Mouse (Mus musculus) hindbrain, embryonic 16.5 days (tissue): ENCODE results near the gene Ccdc163. TPM values are rescaled to one million over a fixed set of nuclear protein-coding genes. Genes with fewer than 3 reads are reported as not detected.

Experiments used
- ATAC-seq: fragments of 200-750 bp; cut with Nextera tagmentation; 2 replicates; pipeline ENCODE4 v1.8.0; 2017; ENCODE audit warnings: moderate TSS enrichment, moderate library complexity
- H3K27ac ChIP-seq: fragments of 300-500 bp; sonication (generic); 2 replicates; pipeline ENCODE4 v1.5.1; 2014; ENCODE audit warnings: low read depth, mild to moderate bottlenecking, control low read depth, low read length, moderate library complexity
- H3K27me3 ChIP-seq: fragments of 300-500 bp; sonication (generic); replicated peaks from 2 replicates; pipeline ENCODE4 v1.6.1; 2014; ENCODE audit warnings: low read length; ENCODE audit not compliant: control insufficient read depth, insufficient read depth
- H3K36me3 ChIP-seq: fragments of 300-500 bp; sonication (generic); 2 replicates; pipeline ENCODE4 v1.6.1; 2014; ENCODE audit warnings: mild to moderate bottlenecking, low read length, moderate library complexity, mixed read lengths; ENCODE audit not compliant: control insufficient read depth, insufficient read depth
- H3K4me1 ChIP-seq: fragments of 300-500 bp; sonication (generic); 2 replicates; pipeline ENCODE4 v1.6.1; 2014; ENCODE audit warnings: low read depth, low read length; ENCODE audit not compliant: control insufficient read depth, insufficient read depth
- H3K4me2 ChIP-seq: fragments of 300-500 bp; sonication (generic); 2 replicates; pipeline ENCODE4 v1.6.1; 2014; ENCODE audit warnings: mild to moderate bottlenecking, low read length, control low read depth, moderate library complexity
- H3K4me3 ChIP-seq: fragments of 300-500 bp; sonication (generic); 2 replicates; pipeline ENCODE4 v1.5.1; 2014; ENCODE audit warnings: mild to moderate bottlenecking, low read length, control low read depth, moderate library complexity
- H3K9ac ChIP-seq: fragments of 300-500 bp; sonication (generic); 2 replicates; pipeline ENCODE4 v1.6.1; 2014; ENCODE audit warnings: low read depth, mild to moderate bottlenecking, control low read depth, low read length, moderate library complexity
- H3K9me3 ChIP-seq: fragments of 300-500 bp; sonication (generic); 2 replicates; pipeline ENCODE4 v1.6.1; 2014; ENCODE audit warnings: mild to moderate bottlenecking, low read length, moderate library complexity; ENCODE audit not compliant: control insufficient read depth
- WGBS: fragments of 180-500 bp; shearing (Covaris S2); extraction: QIAGEN DNeasy Blood & Tissue Kit; methylation state at CpG from one replicate; pipeline ENCODE4 v1.1.7; 2014; 5-methylcytosine and 5-hydroxymethylcytosine counted together
- polyA plus RNA-seq: library from polyadenylated mRNA; unstranded; fragments of >200 nt; fragmentation: Nextera tagmentation; extraction: Ambion mirVana; gene quantifications from 2 replicates; pipeline ENCODE4 v1.2.1, GENCODE M21; 2015

The Ccdc163 gene
- polyA plus RNA-seq, 1 experiment from 2014 or later, result 8.0 TPM

- Histone ChIP-seq H3K9ac (no peak overlapping the region), H3K36me3 (no peaks in the 10 kb centered on the region), H3K9me3 (no peaks in the 10 kb centered on the region), H3K4me3 (no peak overlapping the region), H3K27ac (no peak overlapping the region), H3K27me3 (no peaks in the 10 kb centered on the region), H3K4me2 (no peak overlapping the region), H3K4me1 (no peaks in the 10 kb centered on the region)
- WGBS, result 66% methylated on average over 1 of the region's 1 CpGs
- no peak for ATAC-seq
Observed at GRCm38 (mm10) chr4:116796442-116797110, 88.3 kb downstream of the Ccdc163 start.

- H3K9me3 ChIP-seq, result no peaks in the 10 kb centered on the region
- H3K9ac ChIP-seq, result no peak overlapping the region
- no peak for ATAC-seq
- H3K4me1 ChIP-seq, result no peaks in the 10 kb centered on the region
- 40% methylated on average over 5 of the region's 5 CpGs for WGBS
- peaks cover 19% of the 10 kb centered on the region for H3K36me3 ChIP-seq
- no peaks in the 10 kb centered on the region for H3K27me3 ChIP-seq
- H3K4me2 ChIP-seq, result no peak overlapping the region
- H3K27ac ChIP-seq, result no peak overlapping the region
- no peak overlapping the region for H3K4me3 ChIP-seq
Observed at GRCm38 (mm10) chr4:116799901-116800300, 91.6 kb downstream of the Ccdc163 start.

Other genes with a start within 250 kb of the Ccdc163 start
- 32.2 and 40.4 TPM in 2 replicates for gene Mast2, start 244.3 kb upstream of the Ccdc163 start, polyA plus RNA-seq
- 12.9 and 13.0 TPM in 2 replicates for gene Ipp, start 201.0 kb upstream of the Ccdc163 start, polyA plus RNA-seq
- 20.1 and 22.2 TPM in 2 replicates for gene Tmem69, start 152.6 kb upstream of the Ccdc163 start, polyA plus RNA-seq
- gene Gpbp1l1, start 150.9 kb upstream of the Ccdc163 start, polyA plus RNA-seq, result 12.1 and 14.6 TPM in 2 replicates
- 4.0 and 5.6 TPM in 2 replicates for gene Ccdc17, start 111.9 kb upstream of the Ccdc163 start, polyA plus RNA-seq
- gene Nasp, start 80.6 kb upstream of the Ccdc163 start, polyA plus RNA-seq, result 80.6 and 88.1 TPM in 2 replicates
- gene Akr1a1, start 56.8 kb upstream of the Ccdc163 start, polyA plus RNA-seq, result 763 and 799 TPM in 2 replicates
- gene Prdx1, start 23.0 kb upstream of the Ccdc163 start, polyA plus RNA-seq, result 466 and 468 TPM in 2 replicates
- 22.6 and 24.5 TPM in 2 replicates for gene Mmachc, start 103 bp upstream of the Ccdc163 start, polyA plus RNA-seq
- gene Tesk2, start 12.4 kb downstream of the Ccdc163 start, polyA plus RNA-seq, result 3.0 and 3.1 TPM in 2 replicates
- gene Toe1, start 99.1 kb downstream of the Ccdc163 start, polyA plus RNA-seq, result 29.6 and 30.1 TPM in 2 replicates
- 6.8 and 9.1 TPM in 2 replicates for gene Mutyh, start 99.2 kb downstream of the Ccdc163 start, polyA plus RNA-seq
- 2.1 and 2.3 TPM in 2 replicates for gene Hpdl, start 113.2 kb downstream of the Ccdc163 start, polyA plus RNA-seq
- gene Zswim5, start 168.9 kb downstream of the Ccdc163 start, polyA plus RNA-seq, result 4.1 and 4.8 TPM in 2 replicates